Mouse (Mus musculus) hindbrain, embryonic 11.5 days (tissue): ENCODE results near the gene Cela2a. TPM values are rescaled to one million over a fixed set of nuclear protein-coding genes. Genes with fewer than 3 reads are reported as not detected.
A peak's percentile ranks its signal among the peaks of the same experiment; 100 is the strongest.

Experiments used
- ATAC-seq: fragments of 200-750 bp; cut with Nextera tagmentation; 2 replicates; pipeline ENCODE4 v1.8.0; 2017; ENCODE audit warnings: mild to moderate bottlenecking, moderate TSS enrichment, moderate library complexity; ENCODE audit not compliant: low FRiP score
- DNase-seq: peaks from one replicate; pipeline ENCODE4 v3.0.0-alpha.2; 2015; ENCODE audit warnings: low spot score
- H3K27ac ChIP-seq: fragments of 300-500 bp; sonication (generic); 2 replicates; pipeline ENCODE4 v1.5.1; 2014; ENCODE audit warnings: mild to moderate bottlenecking, low read depth, low read length
- H3K27me3 ChIP-seq: fragments of 300-500 bp; sonication (generic); 2 replicates; pipeline ENCODE4 v1.6.1; 2014; ENCODE audit warnings: mild to moderate bottlenecking, low read length, moderate library complexity, mixed read lengths; ENCODE audit not compliant: control insufficient read depth, insufficient read depth
- H3K36me3 ChIP-seq: fragments of 300-500 bp; sonication (generic); 2 replicates; pipeline ENCODE4 v1.6.1; 2014; ENCODE audit warnings: mild to moderate bottlenecking, low read length, moderate library complexity, mixed read lengths; ENCODE audit not compliant: control insufficient read depth, insufficient read depth
- H3K4me1 ChIP-seq: fragments of 300-500 bp; sonication (generic); replicated peaks from 2 replicates; pipeline ENCODE4 v1.6.1; 2014; ENCODE audit warnings: low read length, mixed read lengths; ENCODE audit not compliant: control insufficient read depth, insufficient read depth
- H3K4me2 ChIP-seq: fragments of 300-500 bp; sonication (generic); replicated peaks from 2 replicates; pipeline ENCODE4 v1.6.1; 2014; ENCODE audit warnings: mild to moderate bottlenecking, low read depth, low read length
- H3K4me3 ChIP-seq: fragments of 300-500 bp; sonication (generic); 2 replicates; pipeline ENCODE4 v1.5.1; 2014; ENCODE audit warnings: low read depth, low read length
- H3K9ac ChIP-seq: fragments of 300-500 bp; sonication (generic); 2 replicates; pipeline ENCODE4 v1.6.1; 2014; ENCODE audit warnings: low read depth, low read length
- H3K9me3 ChIP-seq: fragments of 300-500 bp; sonication (generic); 2 replicates; pipeline ENCODE4 v1.6.1; 2016; ENCODE audit warnings: low read length; ENCODE audit not compliant: control insufficient read depth
- WGBS: fragments of 180-500 bp; shearing (Covaris S2); extraction: QIAGEN DNeasy Blood & Tissue Kit; methylation state at CpG from one replicate; pipeline ENCODE4 v1.1.7; 2014; 5-methylcytosine and 5-hydroxymethylcytosine counted together
- polyA plus RNA-seq: library from polyadenylated mRNA; unstranded; fragments of >200 nt; fragmentation: Nextera tagmentation; extraction: Ambion mirVana; gene quantifications from 2 replicates; pipeline ENCODE4 v1.2.1, GENCODE M21; 2014

Gene Cela2a
- polyA plus RNA-seq, 1 experiment from 2014 or later, result not detected

DNA sequence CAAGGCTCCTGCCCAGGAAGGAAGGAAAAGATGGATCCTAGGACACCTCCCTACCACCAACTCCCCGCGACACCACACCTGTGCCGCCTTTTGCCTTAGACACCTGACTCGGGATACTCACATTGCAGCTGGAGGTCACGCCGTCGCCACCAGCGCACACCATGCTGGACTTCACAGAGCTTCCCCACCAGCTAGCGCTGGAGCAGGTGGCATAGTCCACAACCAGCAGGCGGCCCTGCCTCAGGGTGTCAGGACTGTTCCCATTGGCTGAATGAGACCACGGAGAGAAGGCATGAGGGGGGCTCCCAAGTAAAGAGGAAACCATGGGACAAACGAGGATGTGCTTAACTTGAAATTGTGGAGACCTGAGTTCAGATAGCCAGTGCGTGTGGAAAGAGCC is 7.1 kb downstream of the Cela2a start:
- no peaks in the 10 kb centered on the region for H3K4me1 ChIP-seq
- no peaks in the 10 kb centered on the region for H3K36me3 ChIP-seq
- DNase-seq, result no peak
- no peak overlapping the region for H3K4me2 ChIP-seq
- no peaks in the 10 kb centered on the region for H3K27me3 ChIP-seq
- H3K9ac ChIP-seq, result no peak overlapping the region
- H3K27ac ChIP-seq, result no peak overlapping the region
- ATAC-seq, result no peak
- 85% methylated on average over 13 of the region's 13 CpGs for WGBS
- no peaks in the 10 kb centered on the region for H3K9me3 ChIP-seq
- H3K4me3 ChIP-seq, result no peak overlapping the region

DNA sequence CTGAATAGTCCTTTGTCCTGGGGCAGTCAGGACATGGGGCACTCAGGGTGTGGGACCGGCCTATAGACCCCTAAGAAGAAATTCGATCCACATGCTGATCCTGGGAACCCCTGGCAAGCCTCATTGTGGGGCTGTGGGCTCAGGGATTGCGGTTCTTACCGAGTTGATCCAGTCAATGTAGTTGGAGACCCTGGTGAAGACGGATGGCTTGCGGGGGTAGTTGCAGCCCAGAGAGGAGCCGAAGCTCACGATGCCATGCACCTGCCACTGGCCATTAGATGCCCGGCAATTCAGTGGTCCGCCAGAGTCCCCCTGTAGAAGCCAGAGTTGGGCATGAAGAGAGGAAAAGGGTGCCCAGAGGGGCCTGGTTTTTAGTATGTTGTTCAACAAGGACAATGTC is 8.3 kb downstream of the Cela2a start:
- H3K4me2 ChIP-seq, result no peak overlapping the region
- H3K4me3 ChIP-seq, result no peak overlapping the region
- no peak for DNase-seq
- whole genome bisulfite sequencing, result 62% methylated on average over 10 of the region's 10 CpGs
- no peaks in the 10 kb centered on the region for H3K36me3 ChIP-seq
- ATAC-seq, result no peak
- H3K9ac ChIP-seq, result no peak overlapping the region
- no peaks in the 10 kb centered on the region for H3K4me1 ChIP-seq
- no peaks in the 10 kb centered on the region for H3K9me3 ChIP-seq
- no peaks in the 10 kb centered on the region for H3K27me3 ChIP-seq
- no peak overlapping the region for H3K27ac ChIP-seq

DNA sequence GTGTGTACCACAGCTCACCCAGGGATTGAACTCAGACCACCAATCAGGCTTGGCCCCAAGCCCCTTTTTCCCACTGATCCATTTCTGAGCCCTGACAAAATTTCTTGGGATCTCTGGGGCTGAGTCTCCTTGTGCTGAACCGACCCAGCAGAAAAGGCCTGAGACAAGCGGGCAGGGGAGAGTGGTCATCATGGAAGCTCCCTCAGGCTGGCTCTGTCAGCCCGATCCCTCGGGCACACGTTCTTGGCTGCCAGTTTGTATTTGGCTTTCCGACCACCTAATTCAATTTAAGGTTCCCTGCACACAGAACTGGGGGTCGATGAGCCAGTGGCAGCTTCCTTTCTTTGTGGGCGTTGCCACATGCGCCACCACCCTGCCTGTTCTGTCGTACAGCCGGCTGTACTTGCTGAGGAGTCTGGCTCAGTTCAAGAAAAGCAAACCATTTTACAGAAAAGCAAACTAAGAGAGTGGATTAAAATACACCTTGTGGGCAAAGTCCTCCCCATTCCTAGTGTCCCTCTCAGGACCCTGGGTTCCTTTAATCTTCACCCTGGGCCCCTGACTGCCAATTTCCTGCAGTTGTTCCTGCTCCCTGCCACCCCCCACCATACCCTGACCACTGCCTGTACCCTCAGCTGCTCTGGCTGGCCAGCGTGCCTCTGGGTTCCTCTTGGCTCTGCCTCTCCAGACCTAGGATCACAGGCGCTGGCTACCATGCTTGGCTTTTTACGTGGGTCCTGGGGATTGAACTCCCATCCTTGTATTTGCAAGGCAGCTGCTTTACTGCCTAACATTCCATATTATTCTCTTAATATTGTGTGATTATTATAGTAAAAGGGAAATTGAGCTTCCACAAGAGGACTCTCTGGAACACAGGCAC is 8.9 kb downstream of the Cela2a start:
- H3K27ac ChIP-seq, result no peak overlapping the region
- no peak overlapping the region for H3K4me2 ChIP-seq
- no peaks in the 10 kb centered on the region; the same call in 1 of the 2 replicates for H3K36me3 ChIP-seq
- H3K27me3 ChIP-seq, result no peaks in the 10 kb centered on the region
- H3K9ac ChIP-seq, result no peak overlapping the region
- WGBS, result 63% methylated on average over 14 of the region's 14 CpGs
- H3K4me3 ChIP-seq, result no peak overlapping the region
- H3K4me1 ChIP-seq, result no peaks in the 10 kb centered on the region
- ATAC-seq (no peak), DNase-seq (no peak)
- H3K9me3 ChIP-seq, result no peaks in the 10 kb centered on the region

DNA sequence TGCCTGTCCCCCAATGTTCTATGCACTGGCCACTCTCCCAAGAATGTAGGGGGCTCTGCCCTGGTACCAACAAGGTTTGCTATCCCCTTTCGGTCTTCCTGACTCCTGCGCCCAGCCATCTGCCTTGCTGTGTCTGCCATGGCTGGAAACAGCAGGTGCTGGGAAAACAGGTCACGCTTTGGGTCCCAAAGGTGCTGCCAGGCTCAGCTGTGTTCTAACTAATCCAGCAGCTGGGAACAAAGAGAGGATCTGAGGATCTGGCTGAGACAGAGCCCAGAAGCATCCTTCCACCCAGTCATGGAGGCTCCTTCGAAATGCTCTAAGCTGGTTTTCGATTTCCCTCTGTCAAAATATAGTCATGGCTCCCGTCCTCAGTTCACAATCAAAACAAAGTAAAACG is 9.7 kb downstream of the Cela2a start:
- WGBS, result 86% methylated on average over 7 of the region's 7 CpGs
- Histone ChIP-seq H3K36me3 (peaks cover 6% of the 10 kb centered on the region), H3K9me3 (no peaks in the 10 kb centered on the region), H3K9ac (no peak overlapping the region), H3K27ac (0 out of 2 replicates have a peak overlapping the region, but pooled peaks have one; percentile 10), H3K27me3 (no peaks in the 10 kb centered on the region), H3K4me3 (no peak overlapping the region), H3K4me2 (no peak overlapping the region), H3K4me1 (no peaks in the 10 kb centered on the region)
- ATAC-seq, result no peak
- no peak for DNase-seq

DNA sequence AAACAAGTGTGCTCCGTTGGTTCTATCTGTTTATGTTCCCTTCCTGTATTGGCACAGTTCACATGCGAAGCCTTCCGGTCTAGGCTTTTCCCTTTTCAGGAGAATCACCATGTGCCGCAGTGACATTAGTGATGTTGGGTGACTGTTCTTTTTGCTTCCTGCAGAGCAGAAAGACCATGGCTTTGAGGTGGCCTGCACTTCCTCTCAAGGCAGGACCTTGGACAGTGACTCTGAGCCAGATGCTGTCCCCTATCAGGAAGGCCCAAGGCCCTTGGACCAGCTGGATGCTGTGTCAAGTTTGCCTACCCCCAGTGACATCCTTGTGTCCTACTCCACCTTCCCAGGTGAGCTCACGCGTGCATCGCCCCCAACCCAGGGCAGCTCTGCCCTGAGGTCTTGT is 14.6 kb downstream of the Cela2a start:
- Histone ChIP-seq H3K27me3 (no peaks in the 10 kb centered on the region), H3K4me3 (no peak overlapping the region), H3K9ac (no peak overlapping the region), H3K9me3 (no peaks in the 10 kb centered on the region), H3K27ac (no peak overlapping the region), H3K36me3 (peaks cover 9% of the 10 kb centered on the region), H3K4me1 (no peaks in the 10 kb centered on the region), H3K4me2 (no peak overlapping the region)
- 94% methylated on average over 7 of the region's 7 CpGs for WGBS
- no peak for DNase-seq
- no peak for ATAC-seq

DNA sequence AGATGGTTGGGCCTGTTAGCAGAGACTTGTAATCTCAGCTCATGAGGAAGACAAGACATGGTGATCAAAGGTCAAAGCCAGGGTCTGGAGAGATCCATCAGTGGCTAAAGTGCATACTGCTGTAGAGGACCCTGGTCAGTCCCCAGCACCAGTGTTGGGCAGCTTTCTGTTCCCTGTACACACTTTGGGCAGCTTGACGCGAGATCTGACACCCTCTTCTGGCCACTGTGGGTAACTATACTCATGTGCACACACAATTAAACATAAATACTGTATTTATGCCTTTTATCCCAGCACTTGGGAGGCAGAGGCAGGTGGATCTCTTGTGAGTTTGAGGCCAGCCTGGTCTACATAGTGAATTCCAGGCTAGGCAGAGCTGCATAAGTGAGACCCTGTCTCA is 15.0 kb downstream of the Cela2a start:
- no peaks in the 10 kb centered on the region for H3K27me3 ChIP-seq
- DNase-seq, result no peak
- H3K4me2 ChIP-seq, result no peak overlapping the region
- peaks cover 9% of the 10 kb centered on the region for H3K36me3 ChIP-seq
- no peak for ATAC-seq
- no peaks in the 10 kb centered on the region for H3K4me1 ChIP-seq
- no peaks in the 10 kb centered on the region for H3K9me3 ChIP-seq
- no peak overlapping the region for H3K27ac ChIP-seq
- 98% methylated on average over 2 of the region's 2 CpGs for WGBS
- H3K4me3 ChIP-seq, result no peak overlapping the region
- no peak overlapping the region for H3K9ac ChIP-seq

DNA sequence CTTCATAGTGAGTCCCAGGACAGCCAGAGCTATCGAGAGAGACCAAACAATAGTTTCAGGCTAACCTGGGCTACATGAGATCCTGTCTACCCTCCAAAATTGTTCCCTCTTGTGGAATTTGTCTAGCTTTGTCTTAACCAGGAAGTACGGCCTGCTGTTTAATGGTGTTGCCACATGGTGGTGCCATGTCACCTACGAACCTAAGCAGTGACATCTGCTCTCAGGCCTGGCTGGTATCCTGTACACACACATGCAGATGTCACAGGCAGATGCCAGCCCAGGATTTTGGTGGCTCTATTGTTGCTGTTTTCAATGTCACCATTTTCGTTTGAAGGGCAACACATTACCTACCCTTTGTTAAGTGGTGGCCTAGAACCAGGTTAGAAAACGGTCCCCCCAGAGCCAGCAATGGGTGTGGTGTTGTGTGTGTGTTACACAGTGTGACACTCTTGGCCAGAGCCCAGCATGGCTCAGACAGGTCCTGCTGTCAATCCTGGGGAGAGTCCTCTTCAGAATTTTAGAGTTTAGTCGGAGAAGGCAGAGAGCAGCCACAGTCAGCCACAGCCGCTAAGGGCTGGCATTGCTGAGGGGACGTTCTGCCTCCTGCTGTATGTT is 16.0 kb downstream of the Cela2a start:
- H3K27ac ChIP-seq, result no peak overlapping the region
- H3K4me1 ChIP-seq, result no peaks in the 10 kb centered on the region
- WGBS, result 80% methylated on average over 8 of the region's 8 CpGs
- H3K9me3 ChIP-seq, result no peaks in the 10 kb centered on the region
- no peak overlapping the region for H3K9ac ChIP-seq
- H3K4me3 ChIP-seq, result no peak overlapping the region
- ATAC-seq, result no peak
- peak; percentile 63 for DNase-seq
- H3K27me3 ChIP-seq, result no peaks in the 10 kb centered on the region
- H3K4me2 ChIP-seq, result no peak overlapping the region
- peaks cover 14% of the 10 kb centered on the region for H3K36me3 ChIP-seq

DNA sequence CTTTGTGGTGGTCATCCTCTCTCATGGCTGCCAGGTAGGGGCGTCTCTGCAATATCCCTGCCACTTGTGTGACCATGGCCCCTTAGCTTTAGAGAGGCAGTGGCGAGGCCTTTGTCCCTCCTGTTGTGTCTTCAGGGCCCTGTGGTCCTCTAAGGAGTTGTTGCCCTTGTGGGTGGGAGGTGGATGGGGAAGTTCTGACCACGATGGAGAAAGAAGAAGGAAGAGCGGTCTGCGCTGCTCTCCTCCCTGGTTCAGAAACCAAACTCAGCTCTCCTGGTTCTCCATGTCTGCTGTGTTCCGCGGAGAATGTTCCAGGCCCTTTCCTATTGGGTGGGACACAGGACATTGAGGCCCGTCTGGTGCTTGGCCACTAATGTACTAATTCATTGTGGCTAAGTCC is 20.1 kb downstream of the Cela2a start:
- no peak overlapping the region for H3K4me2 ChIP-seq
- no peak overlapping the region for H3K9ac ChIP-seq
- peaks cover 11% of the 10 kb centered on the region for H3K36me3 ChIP-seq
- DNase-seq (no peak), ATAC-seq (no peak)
- H3K27me3 ChIP-seq, result no peaks in the 10 kb centered on the region
- WGBS, result 96% methylated on average over 8 of the region's 8 CpGs
- no peak overlapping the region for H3K4me3 ChIP-seq
- H3K27ac ChIP-seq, result no peak overlapping the region
- no peaks in the 10 kb centered on the region for H3K4me1 ChIP-seq
- no peaks in the 10 kb centered on the region for H3K9me3 ChIP-seq

DNA sequence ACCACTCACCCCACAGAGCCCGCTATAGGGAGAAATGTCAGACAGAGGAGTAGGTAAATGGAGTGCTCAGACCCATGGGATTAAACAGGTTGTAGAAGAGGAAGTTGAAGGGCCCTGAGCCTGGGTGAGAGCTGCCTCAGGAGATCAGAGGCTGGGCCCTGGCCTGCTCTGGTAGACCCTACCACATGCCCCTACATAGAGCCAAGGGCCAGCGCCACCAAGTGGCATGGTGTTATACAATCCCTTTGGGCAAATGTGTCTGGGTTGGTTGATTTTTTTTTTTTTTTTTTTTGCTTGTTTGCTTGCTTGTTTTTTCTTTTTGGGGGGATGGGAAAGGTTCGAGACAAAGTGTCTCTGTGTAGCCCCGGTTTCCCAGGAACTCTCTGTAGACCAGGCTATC is 21.9 kb downstream of the Cela2a start:
- Histone ChIP-seq H3K4me1 (no peaks in the 10 kb centered on the region), H3K4me2 (no peak overlapping the region), H3K36me3 (peaks cover 7% of the 10 kb centered on the region), H3K9me3 (no peaks in the 10 kb centered on the region), H3K27me3 (no peaks in the 10 kb centered on the region), H3K9ac (no peak overlapping the region), H3K4me3 (no peak overlapping the region), H3K27ac (no peak overlapping the region)
- no peak for ATAC-seq
- WGBS, result 85% methylated on average over 4 of the region's 4 CpGs
- DNase-seq, result no peak
